Mouse (Mus musculus): ENCODE measurements around the gene Rtkn. TPM values are rescaled to one million over a fixed set of nuclear protein-coding genes. Genes with fewer than 3 reads are reported as not detected.

Gene Rtkn
- polyA plus RNA-seq, 2 experiments: 5.5 to 11.1 TPM

DNA sequence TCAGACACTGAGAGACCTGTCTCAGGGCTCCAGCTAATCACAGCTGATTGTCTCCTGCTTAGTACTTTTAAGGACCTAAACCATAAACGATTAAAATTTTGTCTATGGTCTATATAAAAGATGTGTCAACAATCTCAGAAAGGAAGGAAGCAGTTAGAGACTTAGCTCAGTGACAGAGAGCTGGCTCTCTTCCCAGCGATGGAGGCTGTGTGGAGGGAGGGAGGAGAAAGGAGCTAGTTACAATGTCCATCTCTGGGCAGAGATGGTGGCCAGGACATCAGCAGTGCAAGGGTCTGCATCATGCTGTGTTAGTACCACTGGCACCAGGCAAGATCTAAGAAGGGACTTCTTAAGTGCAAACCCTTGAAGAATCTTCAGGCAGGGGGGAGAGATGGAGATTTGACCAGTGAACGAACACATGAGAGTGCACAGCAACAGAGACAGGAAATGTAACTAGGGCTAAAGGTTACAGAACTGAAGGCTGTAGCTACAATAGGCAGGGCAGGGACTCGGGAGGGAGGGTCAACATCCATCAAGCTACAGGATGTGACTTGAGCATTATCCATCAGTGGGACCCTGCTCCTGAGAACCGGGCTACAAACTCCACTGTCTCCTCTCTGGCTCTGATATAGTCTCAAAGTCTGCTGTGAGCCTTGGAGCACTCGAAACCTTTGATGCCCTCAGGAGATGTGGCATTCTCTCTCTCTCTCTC lies 42.7 kb upstream of the Rtkn start:
- Histone ChIP-seq H3K4me1 (replicated peaks; ENCODE audit: control insufficient read depth in 2 of 2, insufficient read depth in 2 of 2, low read length in 1 of 2) (no peaks in the 10 kb centered on the region; a peak in 1 of 4 replicates), H3K9ac (replicated peaks) (no peak overlapping the region), H3K4me3 (ENCODE audit: insufficient read depth in 1 of 2, low read depth in 2 of 2, low read length in 2 of 2) (no peak overlapping the region), H3K36me3 (replicated peaks; ENCODE audit: control insufficient read depth, insufficient read depth, low read depth) (no peaks in the 10 kb centered on the region), H3K27ac (no peak overlapping the region), H3K27me3 (ENCODE audit: control insufficient read depth, insufficient read depth, low read length) (peaks cover 24% of the 10 kb centered on the region), H3K9me3 (ENCODE audit: control insufficient read depth, low read length) (no peaks in the 10 kb centered on the region; the same call in 1 of the 2 replicates), H3K4me2 (ENCODE audit: low read depth) (no peak overlapping the region)
- ATAC-seq (ENCODE audit: insufficient read depth) (no peak), DNase-seq (ENCODE audit: low read depth in 3 of 3, low spot score in 3 of 3) (no peak)
- TF ChIP-seq EP300 (IDR thresholded peaks at IDR 0.05; ENCODE audit: low read depth) (no peak), CTCF (IDR thresholded peaks at IDR 0.05; ENCODE audit: low read depth) (no peak)
- WGBS (ENCODE audit: insufficient replicate concordance): 13% methylated on average over 6 of the region's 6 CpGs

DNA sequence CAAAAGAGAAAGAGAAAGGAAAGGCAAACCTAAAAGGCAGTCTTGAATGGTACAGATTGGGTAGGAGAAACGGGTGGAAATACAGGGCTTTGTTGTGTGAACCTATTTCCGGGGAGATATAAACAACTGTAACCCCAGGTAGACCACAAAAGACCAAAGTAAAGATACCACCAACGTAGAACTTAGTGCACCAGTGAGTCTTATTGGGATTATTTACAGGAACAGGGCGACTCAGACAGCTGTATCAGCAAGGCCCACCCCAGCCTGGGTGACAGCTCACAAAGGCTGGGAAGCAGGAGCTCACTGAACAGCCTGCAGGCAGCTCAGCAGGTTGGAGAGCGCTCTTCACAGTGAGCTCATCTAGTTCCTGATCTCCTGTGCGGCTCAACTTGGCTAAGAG lies 39.3 kb upstream of the Rtkn start:
- no peaks in the 10 kb centered on the region; a peak in 2 of 4 replicates for H3K4me1 ChIP-seq (replicated peaks; ENCODE audit: control insufficient read depth in 2 of 2, insufficient read depth in 2 of 2, low read length in 1 of 2)
- WGBS (ENCODE audit: insufficient replicate concordance): 38% methylated on average over 6 of the region's 6 CpGs
- no peak for TF ChIP-seq EP300 (IDR thresholded peaks at IDR 0.05; ENCODE audit: low read depth)
- no peak for TF ChIP-seq CTCF (IDR thresholded peaks at IDR 0.05; ENCODE audit: low read depth)
- H3K4me2 ChIP-seq (ENCODE audit: low read depth): no peak overlapping the region
- no peaks in the 10 kb centered on the region; the same call in 1 of the 2 replicates for H3K9me3 ChIP-seq (ENCODE audit: control insufficient read depth, low read length)
- no peak overlapping the region for H3K27ac ChIP-seq
- DNase-seq (ENCODE audit: low read depth in 3 of 3, low spot score in 3 of 3): no peak
- no peaks in the 10 kb centered on the region for H3K36me3 ChIP-seq (replicated peaks; ENCODE audit: control insufficient read depth, insufficient read depth, low read depth)
- no peak overlapping the region for H3K4me3 ChIP-seq (ENCODE audit: insufficient read depth in 1 of 2, low read depth in 2 of 2, low read length in 2 of 2)
- H3K9ac ChIP-seq (replicated peaks): no peak overlapping the region
- peaks cover 3% of the 10 kb centered on the region; the same call in 1 of the 2 replicates for H3K27me3 ChIP-seq (ENCODE audit: control insufficient read depth, insufficient read depth, low read length)
- ATAC-seq (ENCODE audit: insufficient read depth): no peak

GRCm38 (mm10) chr6:83098411-83098810 lies 36.9 kb upstream of the Rtkn start:
- H3K4me3 ChIP-seq (ENCODE audit: insufficient read depth in 1 of 2, low read depth in 2 of 2, low read length in 2 of 2): no peak overlapping the region
- ATAC-seq (ENCODE audit: insufficient read depth): no peak
- H3K27me3 ChIP-seq (ENCODE audit: control insufficient read depth, insufficient read depth, low read length): no peaks in the 10 kb centered on the region
- TF ChIP-seq CTCF (IDR thresholded peaks at IDR 0.05; ENCODE audit: low read depth): no peak
- no peak overlapping the region for H3K9ac ChIP-seq (replicated peaks)
- 65% methylated on average over 2 of the region's 2 CpGs for WGBS (ENCODE audit: insufficient replicate concordance)
- peaks cover 8% of the 10 kb centered on the region in 2 experiments for H3K4me1 ChIP-seq (replicated peaks; ENCODE audit: control insufficient read depth in 2 of 2, insufficient read depth in 2 of 2, low read length in 1 of 2)
- no peak overlapping the region for H3K27ac ChIP-seq
- DNase-seq (ENCODE audit: low read depth in 3 of 3, low spot score in 3 of 3): no peak
- no peaks in the 10 kb centered on the region for H3K36me3 ChIP-seq (replicated peaks; ENCODE audit: control insufficient read depth, insufficient read depth, low read depth)
- no peaks in the 10 kb centered on the region; the same call in 1 of the 2 replicates for H3K9me3 ChIP-seq (ENCODE audit: control insufficient read depth, low read length)
- no peak overlapping the region for H3K4me2 ChIP-seq (ENCODE audit: low read depth)

DNA sequence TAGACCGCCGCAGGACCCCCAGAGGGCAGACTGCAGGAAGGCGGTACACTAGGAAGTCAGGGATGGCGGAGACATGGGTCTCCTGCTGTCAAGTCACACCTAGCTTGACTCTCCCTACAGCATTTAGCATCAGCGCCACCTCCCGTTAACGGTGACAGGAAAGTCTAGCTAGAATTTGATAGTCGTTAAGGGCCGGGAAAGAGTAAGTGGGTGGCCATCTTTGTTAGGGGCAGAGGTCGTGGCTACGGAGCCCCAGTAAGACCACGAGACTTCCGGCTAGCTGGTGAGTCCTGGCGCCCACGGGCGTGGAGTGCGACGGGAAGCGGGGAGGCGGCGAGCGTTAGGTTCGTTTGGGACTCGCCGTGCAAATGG lies 34.0 kb upstream of the Rtkn start, which contains the start of the genes Ccdc142 and Gm42688:
Gene Ccdc142 (plus strand): TSS at position 286 of the 372 bp plus-strand sequence.
Gene Gm42688 (plus strand): TSS at position 302 of the 372 bp plus-strand sequence.
- peak; percentile 83 for ATAC-seq (ENCODE audit: insufficient read depth)
- Histone ChIP-seq H3K36me3 (replicated peaks; ENCODE audit: control insufficient read depth, insufficient read depth, low read depth) (no peaks in the 10 kb centered on the region), H3K9ac (replicated peaks) (peak within 1 kb of the TSS; percentile 86), H3K9me3 (ENCODE audit: control insufficient read depth, low read length) (no peaks in the 10 kb centered on the region), H3K4me3 (ENCODE audit: insufficient read depth in 1 of 2, low read depth in 2 of 2, low read length in 2 of 2) (peak within 1 kb of the TSS; percentile 63 to 81), H3K4me1 (replicated peaks; ENCODE audit: control insufficient read depth in 2 of 2, insufficient read depth in 2 of 2, low read length in 1 of 2) (peaks cover 8% of the 10 kb centered on the region in 2 experiments), H3K27me3 (ENCODE audit: control insufficient read depth, insufficient read depth, low read length) (no peaks in the 10 kb centered on the region), H3K27ac (peak within 1 kb of the TSS; percentile 60), H3K4me2 (ENCODE audit: low read depth) (peak within 1 kb of the TSS; percentile 93)
- TF ChIP-seq CTCF (IDR thresholded peaks at IDR 0.05; ENCODE audit: low read depth): peak; percentile 87
- TF ChIP-seq EP300 (IDR thresholded peaks at IDR 0.05; ENCODE audit: low read depth): no peak
- WGBS (ENCODE audit: insufficient replicate concordance): under 1% methylated on average over 25 of the region's 25 CpGs
- peak; percentile 84 to 91 (median 86) for DNase-seq (ENCODE audit: low read depth in 3 of 3, low spot score in 3 of 3)

GRCm38 (mm10) chr6:83101688-83102556 lies 33.3 kb upstream of the Rtkn start:
- peak; percentile 80 for ATAC-seq (ENCODE audit: insufficient read depth)
- WGBS (ENCODE audit: insufficient replicate concordance): under 1% methylated on average over 74 of the region's 74 CpGs
- no peak for TF ChIP-seq EP300 (IDR thresholded peaks at IDR 0.05; ENCODE audit: low read depth)
- peak; percentile 59 for TF ChIP-seq CTCF (IDR thresholded peaks at IDR 0.05; ENCODE audit: low read depth)

More at GRCm38 (mm10) chr6:83101688-83102556, 33.3 kb upstream of the Rtkn start:
- H3K9me3 ChIP-seq (ENCODE audit: control insufficient read depth, low read length): no peaks in the 10 kb centered on the region
- peaks cover 8% of the 10 kb centered on the region in 2 experiments for H3K4me1 ChIP-seq (replicated peaks; ENCODE audit: control insufficient read depth in 2 of 2, insufficient read depth in 2 of 2, low read length in 1 of 2)
- peak overlapping the region; percentile 63 to 81 for H3K4me3 ChIP-seq (ENCODE audit: insufficient read depth in 1 of 2, low read depth in 2 of 2, low read length in 2 of 2)
- peak overlapping the region; percentile 86 for H3K9ac ChIP-seq (replicated peaks)
- no peaks in the 10 kb centered on the region for H3K36me3 ChIP-seq (replicated peaks; ENCODE audit: control insufficient read depth, insufficient read depth, low read depth)
- no peaks in the 10 kb centered on the region for H3K27me3 ChIP-seq (ENCODE audit: control insufficient read depth, insufficient read depth, low read length)
- peak overlapping the region; percentile 93 for H3K4me2 ChIP-seq (ENCODE audit: low read depth)
- peak in 2 of 3 experiments; percentile 55 to 62 for DNase-seq (ENCODE audit: low read depth in 3 of 3, low spot score in 3 of 3)
- peak overlapping the region; percentile 60 for H3K27ac ChIP-seq

All from liver, embryonic 14.5 days (tissue).